Mouse (Mus musculus) liver, postnatal 0 days (tissue): ENCODE measurements around the gene Aldh1l1.

ENCODE experiments used
- CTCF ChIP-seq: sonication (generic); IDR thresholded peaks from 2 replicates; pipeline ENCODE4 v1.5.1; 2016; ENCODE audit warnings: antibody characterized with exemption, low read depth
- EP300 ChIP-seq: IDR thresholded peaks from 2 replicates; pipeline ENCODE4 v1.6.1; 2016; ENCODE audit warnings: antibody characterized with exemption, low read depth, mild to moderate bottlenecking

GRCm38 (mm10) chr6:90644965-90645364, 158.7 kb downstream of the Aldh1l1 start:
- no peak for TF ChIP-seq EP300
- TF ChIP-seq CTCF = no peak
